Mouse (Mus musculus) bone marrow, adult 2 months (tissue): ENCODE data around the gene Pcyt2. TPM values are rescaled to one million over a fixed set of nuclear protein-coding genes. Genes with fewer than 3 reads are reported as not detected.

Experiments
- H3K27ac ChIP-seq: fragments of 200-500 bp; 2 replicates; pipeline ENCODE4 v1.5.1; 2012; ENCODE audit warnings: low read depth, mild to moderate bottlenecking, control low read depth, inconsistent platforms, low read length; ENCODE audit not compliant: control insufficient read depth, poor library complexity, insufficient read depth
- H3K4me1 ChIP-seq: fragments of 200-500 bp; 2 replicates; pipeline ENCODE4 v1.6.1; 2011; ENCODE audit warnings: low read length; ENCODE audit not compliant: control insufficient read depth, insufficient read depth
- H3K4me3 ChIP-seq: fragments of 200-500 bp; replicated peaks from 2 replicates; pipeline ENCODE3; 2011; ENCODE audit warnings: mild to moderate bottlenecking, low read depth, low read length, control low read depth; ENCODE audit not compliant: control insufficient read depth
- CTCF ChIP-seq: fragments of 200-500 bp; IDR thresholded peaks from 2 replicates; pipeline ENCODE4 v1.5.1; 2011; ENCODE audit warnings: low read length, control low read depth; ENCODE audit not compliant: control insufficient read depth, insufficient read depth
- POLR2A ChIP-seq: fragments of 200-500 bp; IDR thresholded peaks from 2 replicates; pipeline ENCODE4 v1.6.1; 2011; ENCODE audit warnings: low read depth, mild to moderate bottlenecking, control low read depth, low read length, borderline replicate concordance; ENCODE audit not compliant: control insufficient read depth
- WGBS: fragments of 180-500 bp; shearing (Covaris S2); methylation state at CpG from one replicate; pipeline ENCODE4 v1.1.7; 2018; 5-methylcytosine and 5-hydroxymethylcytosine counted together
- polyA plus RNA-seq: library from polyadenylated mRNA; stranded (reverse); fragments of >200 nt; gene quantifications from 2 replicates; pipeline ENCODE4 v1.2.4, GENCODE M21; 2011; ENCODE audit warnings: low replicate concordance; ENCODE audit not compliant: missing spikeins, insufficient read depth, insufficient read length

Gene Pcyt2
- polyA plus RNA-seq, 1 experiment = 46.8 TPM

GRCm38 (mm10) chr11:120606764-120607163 is 11.0 kb downstream of the Pcyt2 start:
- Histone ChIP-seq H3K27ac (no peak overlapping the region), H3K4me1 (no peaks in the 10 kb centered on the region), H3K4me3 (no peak overlapping the region)
- TF ChIP-seq CTCF = no peak
- TF ChIP-seq POLR2A = no peak
- WGBS = 86% methylated on average over 4 of the region's 4 CpGs

- H3K4me3 ChIP-seq = no peak overlapping the region
- H3K27ac ChIP-seq = no peak overlapping the region
- TF ChIP-seq CTCF = no peak
- TF ChIP-seq POLR2A = no peak
- 88% methylated on average over 7 of the region's 7 CpGs for WGBS
- no peaks in the 10 kb centered on the region for H3K4me1 ChIP-seq
Measured at GRCm38 (mm10) chr11:120605667-120606066, 12.1 kb downstream of the Pcyt2 start.

GRCm38 (mm10) chr11:120603545-120603944 is 14.2 kb downstream of the Pcyt2 start:
- no peak overlapping the region for H3K4me3 ChIP-seq
- H3K27ac ChIP-seq = no peak overlapping the region
- 77% methylated on average over 2 of the region's 2 CpGs for WGBS
- TF ChIP-seq POLR2A (no peak), CTCF (no peak)
- H3K4me1 ChIP-seq = peaks cover 2% of the 10 kb centered on the region; the same call in 1 of the 2 replicates

GRCm38 (mm10) chr11:120600716-120601115 is 17.0 kb downstream of the Pcyt2 start:
- no peak for TF ChIP-seq POLR2A
- no peak for TF ChIP-seq CTCF
- 63% methylated on average over 3 of the region's 3 CpGs for WGBS
- H3K27ac ChIP-seq = no peak overlapping the region
- H3K4me3 ChIP-seq = no peak overlapping the region
- H3K4me1 ChIP-seq = peaks cover 6% of the 10 kb centered on the region

- Histone ChIP-seq H3K4me3 (peak overlapping the region; percentile 83), H3K4me1 (peaks cover 6% of the 10 kb centered on the region), H3K27ac (peak overlapping the region; percentile 95)
- no peak for TF ChIP-seq CTCF
- WGBS = 43% methylated on average over 17 of the region's 17 CpGs
Measured at GRCm38 (mm10) chr11:120598990-120599549, 18.7 kb downstream of the Pcyt2 start.

- peak within 1 kb of the TSS; percentile 95 for H3K4me3 ChIP-seq
- 1% methylated on average over 88 of the region's 88 CpGs for WGBS
- peaks cover 6% of the 10 kb centered on the region for H3K4me1 ChIP-seq
- H3K27ac ChIP-seq = peak within 1 kb of the TSS; percentile 95
- TF ChIP-seq CTCF (no peak), POLR2A (peak; percentile 70; the same call in 1 of the 2 replicates)
Measured at GRCm38 (mm10) chr11:120598283-120598989, 19.3 kb downstream of the Pcyt2 start, which contains the start of the genes Alyref and Anapc11. Gene Alyref (minus strand): TSS chr11:120598365. Gene Anapc11 (plus strand): TSS chr11:120598421.

- WGBS = 4% methylated on average over 96 of the region's 99 CpGs
- H3K27ac ChIP-seq = peak overlapping the region; percentile 95
- no peak for TF ChIP-seq CTCF
- no peak for TF ChIP-seq POLR2A
- peak overlapping the region; percentile 95 for H3K4me3 ChIP-seq
- H3K4me1 ChIP-seq = peaks cover 6% of the 10 kb centered on the region
Measured at GRCm38 (mm10) chr11:120597240-120598235, 20.2 kb downstream of the Pcyt2 start.

- WGBS = 34% methylated on average over 6 of the region's 6 CpGs
- H3K27ac ChIP-seq = no peak overlapping the region
Measured at GRCm38 (mm10) chr11:120588531-120588930, 29.2 kb downstream of the Pcyt2 start.

More at GRCm38 (mm10) chr11:120588531-120588930, 29.2 kb downstream of the Pcyt2 start:
- TF ChIP-seq CTCF (no peak), POLR2A (no peak)
- Histone ChIP-seq H3K4me1 (no peaks in the 10 kb centered on the region), H3K4me3 (no peak overlapping the region)
